ENCODE assay signal across 20 mouse cellular contexts in genomic region chr3:100533429-100533828, GRCm38 (mm10). TPM values are rescaled to one million over a fixed set of nuclear protein-coding genes. Genes with fewer than 3 reads are reported as not detected.
DNase-seq lines count a peak whose midpoint lies in the region; ATAC-seq lines count a peak whose summit lies in the region.
"Had no signal": no experiment of that assay in that cellular context is flagged by ENCODE, and none has a peak within 500 bp of the region (broad histone marks: within the 10 kb centered on the region; RNA-seq: fewer than 3 reads in every experiment).

No protein-coding gene starts in this region.

- no peak overlapping the region for H3K27ac ChIP-seq in liver, embryonic 11.5 days (ENCODE audit: low read depth, low read length)
- H3K27ac ChIP-seq in forebrain, embryonic 12.5 days = no peak overlapping the region
- H3K27ac ChIP-seq: embryonic facial prominence, embryonic 15.5 days; forebrain, embryonic 13.5 days; heart, embryonic 10.5 days; hindbrain, postnatal 0 days; neural tube, embryonic 15.5 days had no signal

- no peak overlapping the region for H3K4me3 ChIP-seq in liver, embryonic 11.5 days (ENCODE audit: low read depth, low read length)
- H3K4me3 ChIP-seq in forebrain, embryonic 12.5 days (replicated peaks) = no peak overlapping the region
- H3K4me3 ChIP-seq: embryonic facial prominence, embryonic 15.5 days; forebrain, embryonic 13.5 days; heart, embryonic 10.5 days; neural tube, embryonic 15.5 days had no signal

- peak; percentile 76 for ATAC-seq in activated CD4-positive, CD25-positive, alpha-beta regulatory T cell, adult 4 months
- ATAC-seq in liver, embryonic 11.5 days (replicated peaks; ENCODE audit: low FRiP score) = peak; percentile 84
- ATAC-seq in forebrain, embryonic 12.5 days (ENCODE audit: low FRiP score) = no peak
- ATAC-seq: forebrain, embryonic 13.5 days; hindbrain, postnatal 0 days; Patski had no signal

- no peaks in the 10 kb centered on the region; the same call in 1 of the 2 replicates for H3K4me1 ChIP-seq in liver, embryonic 11.5 days (replicated peaks; ENCODE audit: control insufficient read depth, insufficient read depth, low read length)
- H3K4me1 ChIP-seq in forebrain, embryonic 12.5 days = no peaks in the 10 kb centered on the region; the same call in 1 of the 2 replicates
- H3K4me1 ChIP-seq: embryonic facial prominence, embryonic 15.5 days; forebrain, embryonic 13.5 days; heart, embryonic 10.5 days; neural tube, embryonic 15.5 days had no signal

- no peak overlapping the region for H3K9ac ChIP-seq in liver, embryonic 11.5 days (ENCODE audit: low read depth, low read length)
- H3K9ac ChIP-seq in forebrain, embryonic 12.5 days = no peak overlapping the region
- H3K9ac ChIP-seq: embryonic facial prominence, embryonic 15.5 days; forebrain, embryonic 13.5 days; neural tube, embryonic 15.5 days had no signal

- peak; percentile 27 for DNase-seq in layer of hippocampus, adult 9-11 months
- no peak for DNase-seq in layer of hippocampus, postnatal 14 days (ENCODE audit: low spot score in 2 of 2)
- no peak for DNase-seq in liver, embryonic 11.5 days (ENCODE audit: low spot score)
- peak; percentile 34 for DNase-seq in naive thymus-derived CD4-positive, alpha-beta T cell, adult 2 months (ENCODE audit: low read depth)
- DNase-seq in kidney, postnatal 4 days = no peak
- DNase-seq: adrenal gland, postnatal 36 days; cerebellum, adult 9-10 months; gastrocnemius, postnatal 36 days; left cerebral cortex, postnatal 4 days; lung, adult 18-20 months; retina, postnatal 1 day had no signal

- H3K9me3 ChIP-seq in liver, embryonic 11.5 days (ENCODE audit: control insufficient read depth, low read length) = no peaks in the 10 kb centered on the region
- no peaks in the 10 kb centered on the region for H3K9me3 ChIP-seq in forebrain, embryonic 12.5 days
- H3K9me3 ChIP-seq: embryonic facial prominence, embryonic 15.5 days; forebrain, embryonic 13.5 days; heart, embryonic 10.5 days; neural tube, embryonic 15.5 days had no signal

- H3K27me3 ChIP-seq in liver, embryonic 11.5 days (replicated peaks; ENCODE audit: control insufficient read depth, insufficient read depth, low read length) = no peaks in the 10 kb centered on the region
- H3K27me3 ChIP-seq in forebrain, embryonic 12.5 days = no peaks in the 10 kb centered on the region
- H3K27me3 ChIP-seq: embryonic facial prominence, embryonic 15.5 days; forebrain, embryonic 13.5 days; neural tube, embryonic 15.5 days; Patski had no signal

- no peaks in the 10 kb centered on the region for H3K36me3 ChIP-seq in liver, embryonic 11.5 days (ENCODE audit: control insufficient read depth, insufficient read depth, low read length)
- no peaks in the 10 kb centered on the region for H3K36me3 ChIP-seq in forebrain, embryonic 12.5 days (replicated peaks)
- H3K36me3 ChIP-seq: embryonic facial prominence, embryonic 15.5 days; heart, embryonic 10.5 days; neural tube, embryonic 15.5 days had no signal

- H3K4me2 ChIP-seq in liver, embryonic 11.5 days = no peak overlapping the region
- H3K4me2 ChIP-seq in forebrain, embryonic 12.5 days = no peak overlapping the region
- H3K4me2 ChIP-seq: embryonic facial prominence, embryonic 15.5 days; forebrain, embryonic 13.5 days; midbrain, embryonic 11.5 days; neural tube, embryonic 15.5 days had no signal

RNA-seq across cellular contexts. Expression of gene Tent5c, which starts 44.3 kb away (rescaled TPM):
- 1 to 10 TPM; 3.7 to 4.2 TPM for total RNA-seq in layer of hippocampus, postnatal 14 days (2021)
- 10 to 100 TPM; 29.9 to 32.5 TPM for polyA plus RNA-seq in activated CD4-positive, CD25-positive, alpha-beta regulatory T cell, adult 4 months (2017; shearing (Covaris generic))
- 10.5 and 11.3 TPM in 2 replicates for polyA plus RNA-seq in liver, embryonic 11.5 days (2014; fragmentation: Nextera tagmentation; extraction: Ambion mirVana)
- polyA plus RNA-seq in forebrain, embryonic 12.5 days (2016; fragmentation: Nextera tagmentation; extraction: Ambion mirVana) = 5.6 and 6.2 TPM in 2 replicates

Comparison
In these comparisons a context has a peak if more than half of its experiments do, and no peak if none do; other contexts are left out.
1. DNase-seq: peak in layer of hippocampus, adult 9-11 months (single experiment) and naive thymus-derived CD4-positive, alpha-beta T cell, adult 2 months (single experiment); none in layer of hippocampus, postnatal 14 days (0 of 2), liver, embryonic 11.5 days (single experiment) and kidney, postnatal 4 days (0 of 2).